Mouse (Mus musculus): Measurements from ENCODE around the gene Pum1.

Pum1 gene

GRCm38 (mm10) chr4:130814742-130815330 lies 151.7 kb downstream of the Pum1 start:
- no peak for DNase-seq (ENCODE audit: low spot score in 2 of 2)

- no peak for DNase-seq (ENCODE audit: low spot score in 2 of 2)
These were observed 152.7 kb downstream of the Pum1 start for GRCm38 (mm10) chr4:130815860-130816259.

DNA sequence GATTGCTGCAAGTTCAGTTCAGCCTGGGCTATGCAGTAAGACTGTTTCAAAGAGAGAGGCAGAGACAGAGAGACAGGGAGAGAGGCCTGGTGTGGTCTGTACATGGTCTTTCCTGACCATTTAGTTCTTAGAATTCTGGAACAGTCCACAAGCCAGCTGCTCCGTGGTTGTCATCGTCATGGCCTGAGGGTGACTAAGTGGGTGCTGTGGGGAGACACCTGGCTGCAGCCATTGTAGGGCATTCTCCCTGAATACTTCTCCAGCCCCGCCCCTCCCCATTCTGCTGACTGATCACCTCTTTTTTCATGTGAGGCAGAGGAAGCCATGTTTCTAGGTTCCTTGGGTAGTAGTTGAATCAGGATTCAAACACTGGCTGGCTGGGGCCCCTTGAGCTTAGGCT lies 156.7 kb downstream of the Pum1 start:
- DNase-seq (ENCODE audit: low spot score in 2 of 2): no peak

- DNase-seq (ENCODE audit: low spot score in 2 of 2): no peak
These were observed 157.6 kb downstream of the Pum1 start for GRCm38 (mm10) chr4:130820594-130821255.

DNA sequence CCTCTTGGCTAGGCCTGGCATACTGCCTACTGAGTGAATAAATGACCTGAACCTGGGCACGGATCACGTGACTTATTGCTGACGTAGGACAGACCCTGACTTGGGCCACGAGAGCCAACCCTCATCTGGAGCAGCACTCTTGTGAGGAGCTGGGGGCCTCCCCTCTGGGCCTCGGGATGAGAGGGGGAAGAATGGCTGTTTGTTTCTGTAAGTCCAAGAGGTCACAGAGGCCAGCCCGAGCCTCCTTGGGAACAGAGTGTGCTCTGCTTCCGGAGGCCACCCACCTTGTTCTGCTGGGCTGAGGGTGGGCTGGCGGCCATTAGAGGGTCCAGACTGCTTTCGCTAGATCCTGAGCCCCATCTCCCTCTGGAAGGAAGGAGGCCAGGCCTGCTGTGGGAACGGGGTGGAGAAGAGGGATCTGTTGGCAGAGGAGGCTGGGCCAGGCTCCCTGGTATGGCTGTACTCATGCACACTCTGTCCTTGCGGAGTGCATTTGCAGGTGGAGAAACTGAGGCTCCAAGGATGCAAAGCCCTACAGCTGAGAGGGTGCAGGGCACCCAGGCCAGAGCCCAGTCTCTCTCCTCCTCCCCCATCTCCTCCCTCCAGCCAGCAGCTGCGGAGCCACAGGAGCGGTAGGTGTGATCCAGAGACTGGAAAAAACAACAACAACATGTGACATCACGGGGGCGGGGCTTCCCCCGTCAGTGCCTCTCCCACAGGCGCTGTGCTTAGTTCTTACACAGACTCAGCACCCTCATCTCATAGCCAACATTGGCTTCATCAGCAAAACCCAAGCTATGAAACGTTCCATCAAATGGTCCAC lies 165.9 kb downstream of the Pum1 start:
- DNase-seq (ENCODE audit: low spot score in 2 of 2): no peak

Data from frontal cortex, postnatal 25 days (tissue).